Mouse (Mus musculus) cerebellum, adult 11 months (tissue): Measurements from ENCODE around the gene Vangl1.
"Not testable (repeated sequence)": the region's sequence is repeated elsewhere in the genome, so short reads cannot be mapped to it uniquely, and the experiment has no call there.

Source experiments
- DNase-seq: peaks from one replicate; pipeline ENCODE4 v3.0.0; 2022

Vangl1 gene

DNA sequence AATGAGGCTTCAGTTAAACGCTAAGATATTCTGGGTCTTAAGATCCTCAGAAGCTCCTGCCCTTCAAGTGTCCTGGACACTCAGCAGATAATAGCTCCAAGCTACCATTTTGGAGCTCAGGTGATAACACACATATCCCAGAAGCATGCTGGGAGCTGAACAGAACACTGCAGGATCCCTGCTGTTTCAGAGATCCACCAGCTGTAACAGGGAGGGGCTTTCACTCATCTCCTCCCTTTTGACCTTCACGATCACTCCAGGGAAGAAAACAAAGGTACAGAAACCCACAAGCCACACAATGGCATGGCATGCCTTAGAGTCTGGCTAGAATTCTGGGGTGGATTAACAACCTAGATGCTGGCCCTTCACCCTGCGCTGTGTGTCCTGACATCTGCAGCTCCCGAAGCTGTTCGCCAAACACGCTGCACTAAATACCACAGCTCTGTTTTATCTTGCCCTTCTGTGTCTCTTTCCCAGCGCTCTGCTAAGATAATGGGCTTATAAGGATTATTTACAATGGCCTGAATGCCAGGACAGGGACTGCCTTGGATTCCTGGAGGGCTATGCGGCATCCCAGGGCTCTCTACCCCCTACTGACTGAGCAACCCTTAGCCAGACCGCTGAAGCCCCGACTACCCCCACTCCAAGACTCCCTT lies 36.8 kb downstream of the Vangl1 start:
- no peak for DNase-seq

DNA sequence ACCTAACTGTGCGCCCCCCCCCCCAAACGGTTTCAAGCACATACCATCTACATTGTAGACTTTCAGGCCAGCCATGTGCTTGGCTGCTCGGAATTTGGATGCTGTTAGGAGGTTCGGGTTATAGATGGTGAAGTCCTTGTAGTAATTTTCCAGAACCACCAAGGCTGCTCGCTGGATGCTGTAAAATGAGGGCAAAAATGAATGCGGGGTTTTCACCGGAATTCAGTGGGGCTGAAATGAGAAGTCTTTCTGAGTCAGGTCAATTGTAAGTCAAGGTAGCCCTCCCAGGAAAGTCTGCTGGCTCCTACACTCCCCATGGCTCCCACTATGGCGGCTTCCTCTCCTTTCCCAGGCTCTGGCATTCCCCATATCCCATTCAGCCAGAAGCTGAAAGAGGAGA lies 37.7 kb downstream of the Vangl1 start:
- DNase-seq = no peak

DNA sequence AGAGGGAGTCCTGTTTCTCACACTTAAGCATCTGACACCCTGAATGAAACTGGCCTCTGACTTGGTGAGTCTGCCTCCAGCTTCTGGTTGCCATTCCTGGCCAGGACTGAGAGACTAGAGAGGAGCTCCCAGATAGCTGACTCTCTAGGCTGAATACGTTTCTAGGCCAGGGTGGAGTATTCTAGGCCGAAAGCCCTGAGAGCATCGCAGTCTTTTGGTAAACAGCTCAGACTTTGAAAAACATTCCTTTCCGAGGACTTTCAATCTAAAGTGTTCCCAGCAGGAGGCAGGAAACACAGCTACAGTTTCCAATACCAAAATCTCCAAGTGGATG lies 38.2 kb downstream of the Vangl1 start:
- no peak for DNase-seq

DNA sequence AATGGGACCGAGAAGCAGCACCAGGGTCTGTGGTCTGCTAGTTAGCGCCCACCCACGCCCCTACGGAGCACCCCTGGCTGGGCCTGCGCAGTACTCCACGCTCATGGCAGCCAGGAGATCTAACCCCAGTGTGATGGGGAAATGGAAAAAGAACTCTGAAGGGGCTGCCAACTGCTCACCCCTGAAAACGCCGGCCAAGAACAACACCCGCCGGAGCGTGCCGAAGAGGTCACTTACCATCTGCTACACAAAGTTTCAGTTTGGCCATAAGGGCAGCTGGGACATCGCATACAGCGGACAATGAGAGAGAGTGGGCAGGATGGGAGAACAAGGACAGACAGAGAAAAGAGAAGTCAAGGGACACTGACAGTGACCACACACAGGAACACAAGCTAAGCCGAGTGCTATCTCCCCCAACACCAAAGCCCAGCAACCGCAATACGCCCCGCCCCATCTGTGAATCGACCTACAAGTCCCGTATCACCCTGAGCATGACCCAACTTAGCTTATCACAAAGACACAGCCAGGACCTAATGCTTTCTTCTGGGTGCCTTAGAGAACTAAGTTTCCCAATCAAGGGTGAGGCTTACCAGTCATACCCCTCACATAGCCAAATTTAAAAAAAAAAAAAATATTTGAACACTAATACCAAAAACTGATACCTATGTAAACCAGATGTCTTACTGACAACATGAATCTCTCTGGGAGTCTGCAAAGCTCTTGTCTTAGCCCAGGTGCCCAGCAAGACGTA lies 38.8 kb downstream of the Vangl1 start:
- no peak for DNase-seq

DNA sequence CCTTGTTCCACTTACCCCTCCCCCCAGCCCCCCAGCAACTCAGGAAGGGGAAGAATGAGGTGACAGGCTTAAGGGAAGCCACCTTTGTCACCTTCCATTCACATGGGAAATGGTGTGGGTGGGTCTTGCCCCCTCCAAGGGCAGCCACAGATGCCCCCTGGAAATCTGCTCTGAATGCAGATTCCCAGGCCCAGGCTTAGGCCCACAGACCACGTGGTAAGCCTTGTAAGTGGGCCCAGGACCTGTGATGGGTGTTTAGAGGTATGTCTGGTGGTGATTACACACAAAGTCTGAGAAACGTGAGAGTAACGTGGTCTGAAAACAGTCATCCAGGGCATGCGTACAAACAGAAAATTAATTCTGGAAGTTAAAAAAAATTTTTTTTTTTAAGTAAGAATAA lies 39.6 kb downstream of the Vangl1 start:
- DNase-seq = no peak

DNA sequence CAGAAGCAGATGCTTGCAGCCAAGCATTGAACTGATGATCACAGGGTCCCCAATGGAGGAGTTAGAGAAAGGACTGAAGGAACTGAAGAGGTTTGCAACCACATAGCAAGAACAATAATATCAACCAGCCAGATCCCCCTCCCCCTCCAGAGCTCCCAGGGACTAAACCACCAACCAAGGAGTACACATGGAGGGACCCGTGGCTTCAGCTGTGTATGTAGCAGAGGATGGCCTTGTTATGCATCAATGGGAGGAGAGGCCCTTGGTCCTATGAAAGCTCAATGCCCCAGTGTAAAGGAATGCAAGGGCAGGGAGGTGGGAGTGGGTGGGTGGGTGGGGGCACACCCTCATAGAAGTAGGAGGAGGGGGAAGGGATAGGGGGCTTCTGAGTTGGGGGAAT lies 40.6 kb downstream of the Vangl1 start:
- not testable (repeated sequence) for DNase-seq

DNA sequence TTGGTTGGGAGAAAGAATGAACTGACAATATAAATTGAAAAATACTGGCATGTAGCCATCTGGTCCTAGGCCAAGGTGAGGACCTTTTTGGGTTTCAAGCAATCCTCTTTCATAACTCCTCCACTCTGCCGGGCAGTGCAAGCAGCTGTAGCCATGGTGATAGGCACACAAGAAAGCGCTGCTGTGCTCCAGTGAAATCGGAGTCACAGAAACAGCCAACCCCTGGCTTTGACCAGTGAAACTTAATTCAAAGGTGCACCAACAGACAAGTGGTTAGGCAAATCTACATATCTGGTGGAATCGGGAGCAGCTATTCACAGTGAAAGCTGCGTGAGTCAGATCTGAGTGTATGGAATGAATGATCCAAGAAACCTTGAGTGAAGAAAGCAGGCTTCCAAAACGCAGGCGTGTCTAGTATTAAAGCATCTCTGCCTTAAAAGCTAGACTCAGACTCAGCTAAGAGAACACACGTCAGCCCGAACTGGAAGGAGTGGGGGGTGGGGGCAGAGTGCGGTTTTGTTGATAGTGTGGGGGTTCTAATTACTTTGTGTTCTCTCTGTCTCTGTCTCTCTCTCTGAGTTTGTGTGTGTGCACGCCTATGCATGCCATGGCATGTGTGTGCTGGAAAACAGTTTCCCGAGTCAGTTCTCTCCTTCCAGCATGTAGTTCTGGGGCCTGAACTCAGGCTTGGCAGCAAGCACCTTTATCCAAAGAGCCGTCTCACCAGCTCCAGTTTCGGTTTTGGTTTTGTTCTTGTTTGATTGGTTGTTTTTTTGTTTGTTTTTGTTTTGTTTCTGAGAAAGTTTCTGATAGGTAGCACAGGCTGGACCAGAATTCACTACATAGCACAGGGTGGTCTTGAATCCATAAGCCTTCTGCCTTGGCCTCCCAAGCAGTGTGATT lies 44.8 kb downstream of the Vangl1 start:
- DNase-seq = no peak

DNA sequence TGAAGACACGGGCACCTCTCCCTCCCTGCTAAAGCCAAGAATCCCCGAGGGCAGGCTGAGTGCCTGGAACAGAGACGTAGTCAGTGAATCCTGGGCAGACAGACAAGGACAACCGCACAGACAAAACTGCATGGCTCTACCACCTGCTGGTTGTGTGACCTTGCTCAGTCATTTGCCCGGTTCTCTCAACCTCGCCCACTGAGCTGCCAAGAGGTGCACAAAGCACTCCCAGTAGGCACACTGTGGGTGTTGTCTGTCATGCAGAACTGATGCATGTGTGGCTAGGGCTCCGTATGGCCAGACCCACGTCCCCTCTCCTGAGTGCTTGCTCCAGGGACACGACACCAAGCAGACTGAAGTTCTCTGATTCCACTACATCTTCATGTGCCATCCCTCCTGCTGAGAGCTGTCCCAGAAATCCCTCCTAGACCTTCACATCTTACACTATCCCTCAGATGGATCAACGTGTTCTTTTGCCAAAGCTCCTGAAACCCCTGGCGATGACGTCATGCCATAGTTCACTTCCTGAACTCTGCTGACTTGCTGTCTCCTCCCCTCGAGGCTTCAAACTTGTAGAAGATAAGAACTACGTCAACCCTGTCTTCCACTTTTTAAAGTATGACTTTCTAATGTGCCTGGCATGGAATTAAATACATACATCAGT lies 45.6 kb downstream of the Vangl1 start:
- no peak for DNase-seq

DNA sequence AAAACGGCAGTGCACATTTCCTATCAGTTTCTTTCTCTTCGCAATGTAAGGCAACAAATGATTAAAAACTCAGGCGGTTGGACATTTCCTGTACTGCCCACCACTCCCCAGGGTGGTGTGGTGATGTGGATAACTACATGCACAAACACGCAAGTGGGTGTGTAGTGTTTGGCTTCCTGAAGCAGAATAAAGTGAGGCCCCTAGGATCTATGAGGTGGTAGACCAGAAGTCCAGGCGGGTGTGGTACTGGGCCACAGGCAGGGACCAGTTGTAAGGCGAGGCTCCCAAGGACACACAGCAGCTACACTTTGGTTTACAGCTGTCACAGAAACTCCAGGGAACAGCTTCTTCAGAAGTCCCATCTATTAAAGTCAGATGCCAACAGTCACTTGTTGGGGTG lies 46.8 kb downstream of the Vangl1 start:
- DNase-seq = no peak

DNA sequence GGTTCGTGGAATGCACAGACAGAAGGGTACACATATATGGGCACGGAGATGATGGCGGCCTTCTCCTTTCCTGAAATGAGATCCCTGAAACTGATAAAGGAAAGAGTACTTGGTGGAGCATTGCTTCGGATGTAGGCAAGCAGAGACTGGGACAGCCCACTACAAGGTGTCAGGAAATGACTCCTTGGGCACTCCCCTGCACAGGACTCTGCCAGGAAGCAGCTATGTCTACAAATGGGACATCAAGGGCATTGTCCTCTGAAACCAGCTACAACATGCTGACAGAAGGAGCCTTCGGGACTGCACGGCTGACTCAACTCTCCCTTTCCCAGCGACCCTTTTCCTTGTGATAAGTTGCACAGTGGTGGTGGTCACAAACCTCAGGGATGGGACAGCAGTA lies 47.8 kb downstream of the Vangl1 start:
- DNase-seq = no peak

DNA sequence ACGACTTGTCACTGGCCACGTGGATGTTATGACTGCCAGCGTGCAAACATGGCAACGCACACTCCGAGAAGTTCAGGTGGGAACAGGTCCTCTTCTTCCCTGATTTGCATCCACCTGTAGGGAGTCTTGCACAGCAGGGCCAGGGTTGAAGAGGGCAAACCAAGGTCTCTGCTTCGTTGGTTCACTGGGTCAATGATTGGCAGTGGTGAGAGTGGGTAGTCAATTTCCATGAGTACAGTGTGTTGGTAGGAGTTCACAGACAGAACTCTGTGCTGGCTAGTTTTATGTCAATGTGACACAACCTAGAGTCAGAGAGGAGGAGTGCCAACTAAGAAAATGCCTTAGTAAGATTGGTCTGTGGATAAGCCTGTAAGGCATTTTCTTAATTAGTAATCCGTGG lies 50.4 kb downstream of the Vangl1 start:
- DNase-seq = no peak

DNA sequence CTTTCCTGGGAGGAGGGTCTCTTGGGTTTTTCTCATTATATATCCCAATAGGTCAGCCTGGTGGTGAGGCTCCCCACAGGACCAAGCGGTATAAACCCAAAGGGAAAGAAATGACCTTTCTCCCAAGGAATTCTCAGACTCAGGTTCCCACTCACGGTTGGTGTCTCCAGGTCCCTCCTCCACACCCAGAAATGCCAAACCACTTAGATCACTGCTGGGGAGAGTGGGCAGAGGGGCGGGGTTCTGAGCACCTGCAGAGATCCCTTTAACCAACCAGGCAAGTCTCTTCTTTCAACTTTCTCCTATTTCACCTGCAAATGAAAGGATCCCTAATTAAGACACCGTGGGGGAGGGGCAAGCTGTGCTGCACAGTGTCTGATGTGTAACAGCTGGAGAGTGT lies 51.6 kb downstream of the Vangl1 start:
- DNase-seq = no peak

DNA sequence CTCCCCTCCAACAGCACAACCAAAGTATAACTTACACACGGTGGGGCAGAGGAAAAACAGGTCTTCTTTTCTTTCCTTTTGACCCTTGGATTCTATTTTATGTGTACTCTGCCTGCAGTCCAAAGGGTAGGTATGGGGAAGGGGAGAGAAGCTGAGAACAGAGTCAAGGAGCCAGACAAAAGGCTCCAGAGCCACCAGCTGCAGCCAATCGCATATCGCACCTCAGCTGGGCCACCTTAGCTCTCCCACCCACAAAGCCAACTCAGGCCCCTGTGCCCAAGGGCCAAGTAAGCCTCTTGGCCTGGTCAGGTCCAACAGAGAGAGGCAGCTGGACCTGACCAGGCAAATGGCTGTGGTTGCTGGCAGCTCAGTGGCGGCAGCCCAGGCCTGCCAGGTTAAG lies 52.0 kb downstream of the Vangl1 start:
- no peak for DNase-seq

DNA sequence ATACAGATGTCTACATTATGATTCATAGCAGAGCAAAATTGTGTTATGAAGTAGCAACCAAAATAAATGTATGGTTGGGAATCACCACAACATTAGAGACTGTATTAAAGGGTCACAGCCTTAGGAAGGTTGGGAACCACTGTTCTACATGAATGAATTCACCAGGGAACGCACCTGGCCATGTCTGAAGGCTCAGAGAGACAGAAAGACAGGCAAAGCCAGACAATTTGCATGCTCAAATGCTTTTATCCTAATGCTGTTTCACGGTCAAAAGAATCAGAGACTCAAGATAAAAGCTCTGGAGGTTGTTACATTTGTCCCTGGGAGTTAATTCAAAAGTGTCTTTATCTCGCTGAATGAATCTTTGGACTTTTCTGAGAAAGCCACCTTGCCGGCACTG lies 52.6 kb downstream of the Vangl1 start:
- no peak for DNase-seq

DNA sequence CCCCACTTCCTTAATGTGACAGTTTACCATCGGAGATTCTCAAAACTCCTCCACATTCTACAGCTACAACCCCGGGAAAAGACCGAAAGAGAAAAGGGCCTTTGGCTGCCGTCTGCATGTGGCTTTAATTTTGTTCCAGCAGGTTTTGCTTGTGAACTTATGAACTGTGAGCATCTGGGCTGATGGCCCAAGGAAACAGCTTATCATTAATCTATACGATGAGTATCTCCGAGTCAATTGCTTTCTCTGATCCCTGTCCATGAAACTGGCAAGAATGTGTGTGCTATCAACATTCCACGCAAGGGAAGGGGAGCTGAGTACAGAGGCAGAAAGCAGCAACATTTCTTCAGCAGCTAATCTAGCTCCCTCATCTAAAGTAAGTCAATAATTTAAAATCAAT lies 54.6 kb downstream of the Vangl1 start:
- no peak for DNase-seq

DNA sequence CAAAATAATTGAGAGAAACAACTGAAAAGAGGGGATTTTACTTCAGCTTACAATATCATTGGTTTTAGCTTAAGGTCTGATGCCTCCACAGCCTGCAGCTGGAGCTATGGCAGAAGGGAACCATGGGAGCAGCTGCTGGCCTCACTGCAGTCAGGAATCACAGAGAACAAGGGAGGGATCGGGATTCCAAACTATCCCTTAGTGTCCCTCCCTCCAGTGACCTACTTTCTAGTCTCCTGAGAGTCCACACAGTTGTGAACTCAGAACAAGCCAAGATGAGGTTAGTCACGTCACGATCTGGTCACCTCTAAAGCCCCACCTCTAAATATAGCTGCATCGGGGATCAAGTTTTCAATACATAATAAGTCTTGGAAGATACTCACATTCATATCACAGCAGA lies 57.3 kb downstream of the Vangl1 start:
- DNase-seq = no peak

DNA sequence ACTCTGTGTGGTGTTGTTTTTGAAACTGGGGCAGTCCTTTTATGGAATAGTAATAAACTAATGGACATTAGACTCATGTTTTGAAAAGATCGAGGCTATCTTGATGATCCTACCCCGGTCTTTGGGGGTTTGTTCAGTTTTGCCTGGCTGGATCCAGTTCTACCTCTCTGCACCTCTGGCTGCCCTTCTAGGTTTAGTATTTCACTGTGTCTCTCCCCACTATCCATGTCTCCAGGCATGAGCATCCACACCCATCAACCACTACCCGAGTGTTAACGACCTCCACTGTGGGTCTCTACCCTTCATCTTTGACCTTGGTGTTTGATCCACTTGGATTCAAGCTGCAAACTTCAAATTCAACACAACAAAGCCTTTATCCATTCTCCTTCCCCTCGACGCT lies 58.1 kb downstream of the Vangl1 start:
- no peak for DNase-seq

DNA sequence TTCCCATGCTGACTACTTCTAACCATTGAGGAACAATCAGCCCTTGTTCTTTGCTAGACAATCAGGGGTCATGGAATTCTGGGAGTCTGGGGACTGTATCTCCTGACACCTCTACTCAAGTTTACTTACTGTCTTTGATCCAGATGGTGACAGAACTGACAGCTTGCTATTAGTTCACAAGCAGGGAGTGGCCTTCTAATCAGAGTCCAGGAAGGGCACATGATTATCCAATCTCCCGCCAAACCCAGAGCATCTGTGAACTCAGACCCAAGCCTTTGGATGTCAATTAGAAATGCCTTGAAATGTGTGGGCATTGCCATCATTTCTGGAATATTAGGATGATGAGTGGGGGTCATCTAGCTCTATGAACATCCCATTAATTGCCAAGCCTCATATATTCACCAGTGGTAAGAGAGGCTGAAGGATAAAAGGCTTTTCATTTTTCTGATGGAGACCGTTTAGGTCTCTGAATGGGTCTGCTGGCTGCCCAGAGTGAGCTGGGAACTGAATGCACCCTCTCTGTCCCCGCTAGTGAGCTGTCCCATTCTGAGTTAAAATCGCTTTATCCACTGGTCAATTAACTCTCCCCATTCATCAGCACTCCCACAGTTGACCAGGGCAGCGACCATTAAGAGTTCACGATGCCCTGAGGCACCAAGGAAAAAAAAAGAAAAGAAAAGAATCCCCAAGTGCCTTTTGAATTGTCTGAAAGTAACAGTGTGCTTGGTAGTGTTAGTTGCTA lies 58.7 kb downstream of the Vangl1 start:
- no peak for DNase-seq

DNA sequence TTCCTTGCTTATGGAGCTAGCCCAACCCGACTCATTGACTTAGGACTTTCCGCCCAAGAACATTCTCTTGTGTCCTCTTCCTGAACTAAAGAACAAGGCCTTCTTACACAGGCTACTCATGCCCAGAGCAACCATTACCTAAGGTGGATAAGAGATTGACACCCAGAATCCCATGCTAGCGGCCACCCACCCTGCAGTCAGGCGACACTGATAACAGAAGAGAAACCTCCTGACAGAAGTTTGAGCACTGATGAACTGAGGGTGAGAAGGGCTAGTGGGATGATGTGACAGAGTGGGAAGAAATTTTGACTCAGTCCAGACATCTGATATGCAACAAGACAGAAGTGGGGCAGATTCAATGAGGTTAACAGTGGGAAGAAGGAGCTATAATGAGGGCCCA lies 60.1 kb downstream of the Vangl1 start:
- no peak for DNase-seq

DNA sequence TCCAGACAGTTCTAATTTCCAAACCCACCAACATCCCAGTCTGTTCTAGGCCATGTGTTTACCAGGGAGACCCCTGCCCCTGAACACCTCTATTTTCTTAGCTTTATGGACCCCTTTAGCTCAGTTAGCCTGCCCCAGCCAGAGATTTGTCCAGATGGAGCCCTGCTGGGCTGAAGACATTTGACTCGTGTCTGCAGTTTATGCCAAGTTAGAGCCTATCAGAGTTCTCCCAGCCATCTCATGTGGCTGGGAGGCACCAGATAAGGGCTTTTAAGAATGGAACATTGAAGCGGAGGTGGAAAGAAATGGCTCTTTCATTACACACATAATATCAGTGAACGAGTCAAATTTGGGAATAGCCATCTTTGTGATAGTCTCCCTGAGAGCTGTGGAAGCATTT lies 61.0 kb downstream of the Vangl1 start:
- DNase-seq = no peak

DNA sequence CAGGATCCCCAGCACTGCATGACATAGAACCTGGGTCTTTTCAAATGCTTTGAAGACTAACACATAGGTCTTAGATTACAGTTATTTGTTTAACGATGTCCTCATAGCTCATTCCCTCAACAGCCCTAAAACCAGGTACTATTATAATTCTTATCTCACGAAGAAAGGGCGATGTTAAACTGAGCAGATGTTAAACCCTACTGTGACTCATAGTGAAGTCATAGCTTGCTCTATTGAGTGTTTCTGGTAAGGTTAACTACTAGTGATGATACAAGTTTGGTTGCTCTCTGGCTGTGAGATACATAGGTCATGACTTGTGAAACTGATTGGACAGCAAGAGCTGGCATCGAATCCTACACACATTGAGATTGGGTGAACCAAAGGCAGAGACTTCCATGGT lies 61.5 kb downstream of the Vangl1 start:
- no peak for DNase-seq

DNA sequence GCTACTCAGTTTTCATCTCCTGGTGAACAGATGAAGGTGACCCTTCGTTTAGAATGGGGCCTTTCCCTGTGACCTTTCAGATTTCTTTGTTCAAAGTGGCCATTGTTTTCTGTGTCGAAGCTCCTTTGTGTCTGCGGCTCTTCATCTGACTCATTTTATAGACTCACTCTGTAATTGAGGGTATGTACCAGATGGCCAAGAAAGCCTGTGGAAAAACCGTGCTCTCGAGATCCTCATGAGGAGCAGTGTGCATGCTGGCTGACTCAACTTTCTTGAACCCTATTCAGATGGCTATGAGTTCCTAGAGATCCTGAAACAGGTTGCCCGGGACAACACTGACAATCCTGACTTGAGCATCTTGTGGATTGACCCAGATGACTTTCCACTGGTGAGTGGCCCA lies 62.6 kb downstream of the Vangl1 start:
- DNase-seq = no peak

DNA sequence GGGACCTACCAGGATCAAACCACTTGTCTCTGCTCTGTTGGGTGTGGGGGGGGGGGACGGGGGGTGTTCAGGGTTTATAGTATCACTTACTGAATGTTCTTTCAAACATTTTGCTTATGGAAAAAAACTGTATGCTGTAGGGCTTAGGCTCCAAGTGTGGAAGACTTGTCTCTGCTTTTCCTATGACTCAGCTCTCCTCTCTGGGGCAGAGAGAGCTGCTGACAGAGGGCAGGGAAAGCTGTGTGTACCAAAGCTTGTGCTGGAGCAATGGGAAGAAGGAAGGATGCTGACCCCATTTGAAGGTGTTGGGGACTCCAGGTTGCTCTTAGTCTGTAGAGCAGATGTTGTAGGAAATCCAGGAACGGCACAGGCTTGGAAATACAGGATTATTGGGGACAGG lies 63.0 kb downstream of the Vangl1 start:
- DNase-seq = no peak
